Mouse (Mus musculus): ENCODE measurements around the gene Tnnc2.

DNA sequence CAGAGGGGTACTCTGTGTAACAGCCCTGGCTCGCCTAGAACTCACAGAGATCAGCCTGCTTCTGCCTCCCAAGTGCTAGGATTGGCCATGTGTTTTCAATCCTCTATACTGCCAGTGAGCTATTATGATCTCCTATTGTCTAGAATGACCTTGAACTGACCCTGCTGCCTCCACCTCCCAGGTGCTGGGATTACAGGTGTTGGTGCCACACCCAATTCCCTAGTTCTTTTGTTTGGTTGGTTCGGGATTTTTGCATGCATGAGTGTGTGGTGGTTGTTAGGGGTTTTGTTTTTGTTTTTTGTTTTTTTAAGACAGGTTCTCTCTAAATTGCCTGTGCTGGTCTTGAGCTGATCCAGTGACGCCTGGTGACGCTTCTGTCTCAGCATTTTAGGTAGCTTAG is 44.2 kb upstream of the Tnnc2 start:
- TF ChIP-seq EP300 (IDR thresholded peaks at IDR 0.05; ENCODE audit: low read depth) = no peak
- TF ChIP-seq CTCF (IDR thresholded peaks at IDR 0.05; ENCODE audit: low read depth) = no peak
